Mouse (Mus musculus): ENCODE results near the gene Agtrap.

DNA sequence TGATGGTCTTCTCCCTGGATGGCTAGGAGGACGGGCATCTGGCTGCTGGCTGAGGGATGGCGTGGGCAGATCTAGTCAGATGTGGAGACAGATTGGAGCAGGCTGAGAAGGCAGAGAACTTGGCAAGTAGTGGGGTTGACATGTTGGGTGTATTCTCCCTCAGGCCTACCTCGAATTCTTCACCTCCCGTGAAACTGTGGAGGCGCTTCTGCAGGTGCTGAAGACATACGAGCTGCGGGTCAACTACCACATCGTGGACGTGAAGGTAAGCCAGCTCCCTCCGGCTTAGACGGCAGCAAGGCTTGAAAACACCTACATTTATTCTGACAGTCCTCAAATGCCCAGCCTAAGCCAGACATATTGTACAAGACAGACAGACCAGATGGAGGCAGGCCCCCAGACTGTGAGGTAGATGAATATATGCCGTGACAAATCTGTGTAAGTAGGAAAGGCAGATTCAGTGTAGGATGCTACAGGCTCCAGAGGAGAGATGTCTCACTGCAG lies 34.4 kb downstream of the Agtrap start:
- TF ChIP-seq GATA1 (IDR thresholded peaks at IDR 0.05; ENCODE audit: borderline replicate concordance, low read length) (no peak), FLI1 (IDR thresholded peaks at IDR 0.05; ENCODE audit: low read length) (no peak)
